Mouse (Mus musculus) limb, embryonic 14.5 days (tissue): ENCODE measurements around the gene Gpr1. TPM values are rescaled to one million over a fixed set of nuclear protein-coding genes. Genes with fewer than 3 reads are reported as not detected.

Experiments used
- ATAC-seq: fragments of 200-750 bp; cut with Nextera tagmentation; 2 replicates; pipeline ENCODE4 v1.8.0; 2017; ENCODE audit warnings: low read depth, moderate number of reproducible peaks, moderate TSS enrichment; ENCODE audit not compliant: low FRiP score
- DNase-seq: peaks from one replicate; pipeline ENCODE4 v3.0.0-alpha.2; 2015; ENCODE audit warnings: low spot score
- H3K27ac ChIP-seq: fragments of 300-500 bp; sonication (generic); replicated peaks from 2 replicates; pipeline ENCODE4 v1.5.1; 2014; ENCODE audit warnings: low read depth, mild to moderate bottlenecking, low read length, moderate library complexity, mixed read lengths
- H3K27me3 ChIP-seq: fragments of 300-500 bp; sonication (generic); 2 replicates; pipeline ENCODE4 v1.6.1; 2014; ENCODE audit warnings: low read length, mixed read lengths; ENCODE audit not compliant: control insufficient read depth, insufficient read depth
- H3K36me3 ChIP-seq: fragments of 300-500 bp; sonication (generic); 2 replicates; pipeline ENCODE4 v1.6.1; 2014; ENCODE audit warnings: mild to moderate bottlenecking, low read length, moderate library complexity, mixed read lengths; ENCODE audit not compliant: control insufficient read depth, insufficient read depth
- H3K4me1 ChIP-seq: fragments of 300-500 bp; sonication (generic); 2 replicates; pipeline ENCODE4 v1.6.1; 2014; ENCODE audit warnings: antibody characterized with exemption, low read length, mixed read lengths; ENCODE audit not compliant: control insufficient read depth, insufficient read depth
- H3K4me2 ChIP-seq: fragments of 300-500 bp; sonication (generic); replicated peaks from 2 replicates; pipeline ENCODE4 v1.6.1; 2014; ENCODE audit warnings: low read depth, mild to moderate bottlenecking, low read length, moderate library complexity; ENCODE audit not compliant: severe bottlenecking
- H3K4me3 ChIP-seq: fragments of 300-500 bp; sonication (generic); replicated peaks from 2 replicates; pipeline ENCODE4 v1.5.1; 2014; ENCODE audit warnings: low read length
- H3K9ac ChIP-seq: fragments of 300-500 bp; sonication (generic); 2 replicates; pipeline ENCODE4 v1.6.1; 2014; ENCODE audit warnings: mild to moderate bottlenecking, low read depth, low read length, moderate library complexity; ENCODE audit not compliant: severe bottlenecking
- H3K9me3 ChIP-seq: fragments of 300-500 bp; sonication (generic); 2 replicates; pipeline ENCODE4 v1.6.1; 2016; ENCODE audit warnings: low read length; ENCODE audit not compliant: control insufficient read depth
- POLR2A ChIP-seq: fragments of 200-500 bp; IDR thresholded peaks from 2 replicates; pipeline ENCODE4 v1.8.0; 2012; ENCODE audit warnings: inconsistent platforms, mild to moderate bottlenecking, moderate library complexity, borderline replicate concordance; ENCODE audit not compliant: insufficient read depth, insufficient read length; ENCODE audit errors: extremely low read depth
- WGBS: fragments of 180-500 bp; shearing (Covaris S2); extraction: QIAGEN DNeasy Blood & Tissue Kit; methylation state at CpG from one replicate; pipeline ENCODE4 v1.1.7; 2014; 5-methylcytosine and 5-hydroxymethylcytosine counted together
- polyA plus RNA-seq, 2 experiments: library from polyadenylated mRNA; depleted of rRNA in 1 of 2; stranded (reverse) in 1 of 2; unstranded in 1 of 2; fragments of >200 nt; fragmentation: Nextera tagmentation in 1 of 2; extraction: Ambion mirVana in 1 of 2; gene quantifications; 2 replicates each; pipeline versions ENCODE4 v1.2.1 to v1.2.3; 2012 to 2014

The Gpr1 gene
- 0.29 and 0.33 TPM in 2 replicates for polyA plus RNA-seq (2012; rRNA removed)
- polyA plus RNA-seq (2014; fragmentation: Nextera tagmentation; extraction: Ambion mirVana): 0.10 and 0.34 TPM in 2 replicates

DNA sequence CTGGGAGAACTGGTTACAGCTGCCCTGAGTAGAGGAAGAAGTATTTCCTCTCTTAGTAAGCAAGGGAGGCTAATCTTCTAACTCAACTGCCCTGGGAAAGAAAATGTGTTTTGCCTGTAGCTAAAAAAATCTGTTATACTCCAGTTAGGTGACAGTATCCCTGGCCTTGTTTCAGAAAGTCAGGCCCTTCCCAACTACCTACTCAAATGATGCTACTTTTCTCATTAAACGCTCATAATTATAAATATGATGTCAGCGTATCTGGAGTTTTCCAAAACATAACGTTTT, at the start of gene Gpr1:
Gpr1 (minus strand) TSS at position 273 of the 288 bp plus-strand sequence.
- DNase-seq (no peak), ATAC-seq (no peak)
- TF ChIP-seq POLR2A: no peak
- 0 out of 2 replicates have a peak within 1 kb of the TSS, but pooled peaks have one; percentile 7 for H3K4me3 ChIP-seq
- no peaks in the 10 kb centered on the region for H3K9me3 ChIP-seq
- peak within 1 kb of the TSS; percentile 32 for H3K4me2 ChIP-seq
- H3K27ac ChIP-seq: no peak within 1 kb of the TSS
- H3K9ac ChIP-seq: peak within 1 kb of the TSS; percentile 17; the same call in 1 of the 2 replicates
- no peaks in the 10 kb centered on the region for H3K27me3 ChIP-seq
- H3K4me1 ChIP-seq: peaks cover 9% of the 10 kb centered on the region
- 30% methylated on average over 3 of the region's 3 CpGs for WGBS
- no peaks in the 10 kb centered on the region for H3K36me3 ChIP-seq

GRCm38 (mm10) chr1:63263671-63264070, 49.3 kb upstream of the Gpr1 start:
- no peaks in the 10 kb centered on the region for H3K4me1 ChIP-seq
- no peaks in the 10 kb centered on the region for H3K9me3 ChIP-seq
- no peaks in the 10 kb centered on the region for H3K36me3 ChIP-seq
- TF ChIP-seq POLR2A: no peak
- no peak overlapping the region for H3K4me2 ChIP-seq
- no peak overlapping the region for H3K27ac ChIP-seq
- WGBS: 41% methylated on average over 11 of the region's 11 CpGs
- H3K9ac ChIP-seq: no peak overlapping the region
- no peak overlapping the region for H3K4me3 ChIP-seq
- ATAC-seq (no peak), DNase-seq (no peak)
- H3K27me3 ChIP-seq: peaks cover 58% of the 10 kb centered on the region

DNA sequence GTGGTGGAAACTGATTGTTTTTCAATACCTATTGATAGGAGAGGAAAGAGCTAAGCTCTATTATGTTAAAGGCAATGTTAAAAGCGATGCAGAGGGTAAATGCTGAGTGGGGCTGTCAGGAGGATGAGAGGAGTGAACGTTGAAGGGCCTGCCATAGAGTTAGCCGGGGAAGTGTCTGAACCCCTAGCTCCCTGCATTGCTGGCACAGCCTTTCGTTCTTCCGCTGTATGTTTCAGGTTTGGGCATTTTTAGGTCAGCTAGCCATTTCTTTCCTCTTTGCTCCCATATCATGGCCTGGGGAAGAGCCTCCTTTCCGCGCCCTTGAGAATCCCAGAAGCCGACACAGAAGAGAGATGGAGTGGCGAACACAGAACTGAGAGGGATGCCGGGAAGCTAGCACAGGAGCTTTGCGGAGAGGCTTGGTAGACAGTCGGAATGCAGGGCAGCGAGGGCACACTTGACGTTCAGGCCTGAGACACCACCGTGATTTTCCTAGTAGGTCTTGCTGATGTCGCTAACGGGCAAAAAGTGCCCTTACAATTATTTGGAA, 46.8 kb upstream of the Gpr1 start:
- no peak for ATAC-seq
- Histone ChIP-seq H3K9ac (no peak overlapping the region), H3K4me3 (no peak overlapping the region), H3K36me3 (no peaks in the 10 kb centered on the region), H3K27ac (no peak overlapping the region), H3K4me2 (no peak overlapping the region), H3K4me1 (no peaks in the 10 kb centered on the region), H3K27me3 (peaks cover 70% of the 10 kb centered on the region), H3K9me3 (no peaks in the 10 kb centered on the region)
- no peak for DNase-seq
- TF ChIP-seq POLR2A: no peak
- 53% methylated on average over 17 of the region's 17 CpGs for WGBS

DNA sequence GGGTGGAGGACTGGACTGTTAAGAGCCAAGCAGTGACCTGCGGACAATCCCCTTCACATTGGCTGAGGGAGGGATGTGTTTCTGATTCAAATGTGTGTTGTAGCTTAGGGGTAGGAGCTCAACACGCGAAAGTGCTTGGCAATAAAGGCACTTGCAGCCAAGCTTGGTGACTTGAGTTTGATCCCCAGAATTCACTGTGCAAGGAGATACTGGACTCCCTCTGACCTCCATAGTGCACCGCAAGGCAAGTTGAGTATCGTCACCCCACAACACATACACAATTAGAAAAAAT, 46.3 kb upstream of the Gpr1 start:
- Histone ChIP-seq H3K9ac (no peak overlapping the region), H3K9me3 (no peaks in the 10 kb centered on the region), H3K27ac (no peak overlapping the region), H3K4me1 (no peaks in the 10 kb centered on the region), H3K36me3 (no peaks in the 10 kb centered on the region), H3K4me3 (no peak overlapping the region), H3K4me2 (no peak overlapping the region), H3K27me3 (peaks cover 69% of the 10 kb centered on the region)
- no peak for DNase-seq
- TF ChIP-seq POLR2A: no peak
- 44% methylated on average over 5 of the region's 5 CpGs for WGBS
- ATAC-seq: no peak

DNA sequence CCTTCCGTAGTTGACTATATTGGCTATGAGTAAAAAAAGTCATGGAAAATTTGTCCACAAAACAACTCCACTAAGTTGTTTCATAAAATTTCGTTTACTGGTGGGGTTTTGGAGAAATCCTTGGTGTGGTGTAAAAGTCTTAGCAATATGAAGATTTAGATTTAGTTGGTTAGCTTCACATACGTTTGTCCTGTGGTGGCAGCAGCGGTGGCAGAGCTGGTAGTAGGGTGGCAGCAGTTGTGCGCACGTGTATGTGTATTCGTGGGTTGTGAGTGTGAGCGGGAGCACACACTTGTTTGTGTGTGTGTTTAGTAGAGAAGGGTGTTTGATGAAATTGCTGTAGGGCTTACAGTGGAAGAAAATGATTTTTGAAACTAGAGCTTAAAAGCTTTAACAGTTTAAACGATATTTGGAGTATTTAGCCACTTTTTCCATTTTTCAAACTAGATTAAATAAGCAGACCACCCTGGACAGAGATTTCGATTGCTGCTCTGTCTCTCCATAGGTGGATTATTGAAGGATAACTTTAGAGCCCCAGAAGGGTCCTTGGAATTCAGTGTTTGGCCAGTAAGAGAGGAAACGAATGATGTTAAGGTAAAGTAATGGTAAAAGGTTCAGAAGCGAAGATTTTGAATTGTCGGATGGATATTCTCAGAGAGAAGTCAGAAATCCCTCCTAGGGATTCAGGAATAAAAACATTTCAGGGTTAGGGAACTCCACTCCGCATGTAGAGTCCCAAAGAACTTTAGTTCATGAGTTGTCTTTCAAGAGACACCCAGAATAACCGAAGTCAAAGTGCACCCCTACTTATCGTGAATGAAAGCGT, 45.8 kb upstream of the Gpr1 start:
- H3K4me2 ChIP-seq: no peak overlapping the region
- DNase-seq (no peak), ATAC-seq (no peak)
- H3K27me3 ChIP-seq: peaks cover 74% of the 10 kb centered on the region
- no peaks in the 10 kb centered on the region for H3K36me3 ChIP-seq
- no peaks in the 10 kb centered on the region for H3K9me3 ChIP-seq
- no peak for TF ChIP-seq POLR2A
- H3K4me3 ChIP-seq: no peak overlapping the region
- H3K9ac ChIP-seq: no peak overlapping the region
- no peaks in the 10 kb centered on the region for H3K4me1 ChIP-seq
- 47% methylated on average over 17 of the region's 17 CpGs for WGBS
- H3K27ac ChIP-seq: no peak overlapping the region
